Mouse (Mus musculus): ENCODE measurements at regions not wholly inside any gene's neighbourhood (a gene's known extent, or its start where the extent isn't known, plus 50 kb on each side); places are given as distances from the start of the nearest gene placed in this dataset.

- H3K4me2 ChIP-seq (ENCODE audit: low read length): no peak overlapping the region
- 0 out of 2 replicates have a peak, but pooled peaks cover 2% of the 10 kb centered on the region for H3K9me3 ChIP-seq (replicated peaks; ENCODE audit: control insufficient read depth, low read length, poor library complexity, severe bottlenecking)
- ATAC-seq: no peak
- H3K27ac ChIP-seq (ENCODE audit: low read length): no peak overlapping the region
- no peaks in the 10 kb centered on the region for H3K4me1 ChIP-seq (ENCODE audit: control insufficient read depth, insufficient read depth, low read length)
- H3K4me3 ChIP-seq (ENCODE audit: low read depth, low read length): no peak overlapping the region
- no peaks in the 10 kb centered on the region for H3K36me3 ChIP-seq (ENCODE audit: control insufficient read depth, insufficient read depth, low read length)
- no peak overlapping the region for H3K9ac ChIP-seq (ENCODE audit: low read depth, low read length)
- H3K27me3 ChIP-seq (ENCODE audit: control insufficient read depth, insufficient read depth, low read depth, low read length): no peaks in the 10 kb centered on the region
- WGBS: 91% methylated on average over 2 of the region's 2 CpGs
Observed at GRCm38 (mm10) chr15:17831987-17832386, 986.8 kb upstream of the Cdh10 start.

- H3K9ac ChIP-seq (ENCODE audit: low read depth, low read length): no peak overlapping the region
- no peaks in the 10 kb centered on the region for H3K9me3 ChIP-seq (replicated peaks; ENCODE audit: control insufficient read depth, low read length, poor library complexity, severe bottlenecking)
- no peaks in the 10 kb centered on the region for H3K36me3 ChIP-seq (ENCODE audit: control insufficient read depth, insufficient read depth, low read length)
- no peak overlapping the region for H3K4me2 ChIP-seq (ENCODE audit: low read length)
- WGBS: 81% methylated on average over 2 of the region's 2 CpGs
- no peak overlapping the region for H3K27ac ChIP-seq (ENCODE audit: low read length)
- no peak overlapping the region for H3K4me3 ChIP-seq (ENCODE audit: low read depth, low read length)
- ATAC-seq: no peak
- no peaks in the 10 kb centered on the region for H3K27me3 ChIP-seq (ENCODE audit: control insufficient read depth, insufficient read depth, low read depth, low read length)
- H3K4me1 ChIP-seq (ENCODE audit: control insufficient read depth, insufficient read depth, low read length): no peaks in the 10 kb centered on the region
Observed at GRCm38 (mm10) chr15:17880168-17880567, 938.6 kb upstream of the Cdh10 start.

DNA sequence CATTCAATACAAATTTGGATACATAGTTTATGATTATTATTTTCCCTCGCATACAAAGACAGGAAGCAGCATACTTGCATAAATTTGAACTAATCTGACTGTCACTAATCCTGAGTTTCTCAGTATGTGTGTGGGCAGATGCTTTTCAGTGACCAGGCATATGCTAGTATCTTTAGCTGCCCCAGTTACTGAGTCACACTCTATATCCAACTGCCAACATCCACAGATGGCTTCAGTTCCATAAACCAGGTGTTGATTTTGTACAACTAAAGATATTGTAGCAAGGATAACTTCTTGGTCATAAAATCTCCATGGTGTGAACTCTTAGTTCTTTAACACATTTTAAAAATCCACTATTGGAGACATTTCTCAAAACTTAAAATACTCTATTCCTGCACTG, 929.4 kb upstream of the Cdh10 start:
- Histone ChIP-seq H3K36me3 (ENCODE audit: control insufficient read depth, insufficient read depth, low read length) (no peaks in the 10 kb centered on the region), H3K27ac (ENCODE audit: low read length) (no peak overlapping the region), H3K4me2 (ENCODE audit: low read length) (no peak overlapping the region), H3K9me3 (replicated peaks; ENCODE audit: control insufficient read depth, low read length, poor library complexity, severe bottlenecking) (no peaks in the 10 kb centered on the region), H3K4me1 (ENCODE audit: control insufficient read depth, insufficient read depth, low read length) (no peaks in the 10 kb centered on the region), H3K9ac (ENCODE audit: low read depth, low read length) (no peak overlapping the region), H3K4me3 (ENCODE audit: low read depth, low read length) (no peak overlapping the region), H3K27me3 (ENCODE audit: control insufficient read depth, insufficient read depth, low read depth, low read length) (no peaks in the 10 kb centered on the region)
- ATAC-seq: no peak
- WGBS: 91% methylated on average over 1 of the region's 1 CpGs

GRCm38 (mm10) chr15:17900026-17900425, 918.7 kb upstream of the Cdh10 start:
- 94% methylated on average over 1 of the region's 1 CpGs for WGBS
- Histone ChIP-seq H3K4me2 (ENCODE audit: low read length) (no peak overlapping the region), H3K4me1 (ENCODE audit: control insufficient read depth, insufficient read depth, low read length) (no peaks in the 10 kb centered on the region), H3K9me3 (replicated peaks; ENCODE audit: control insufficient read depth, low read length, poor library complexity, severe bottlenecking) (no peaks in the 10 kb centered on the region), H3K27me3 (ENCODE audit: control insufficient read depth, insufficient read depth, low read depth, low read length) (no peaks in the 10 kb centered on the region), H3K4me3 (ENCODE audit: low read depth, low read length) (no peak overlapping the region), H3K9ac (ENCODE audit: low read depth, low read length) (no peak overlapping the region), H3K27ac (ENCODE audit: low read length) (no peak overlapping the region), H3K36me3 (ENCODE audit: control insufficient read depth, insufficient read depth, low read length) (no peaks in the 10 kb centered on the region)
- ATAC-seq: no peak

DNA sequence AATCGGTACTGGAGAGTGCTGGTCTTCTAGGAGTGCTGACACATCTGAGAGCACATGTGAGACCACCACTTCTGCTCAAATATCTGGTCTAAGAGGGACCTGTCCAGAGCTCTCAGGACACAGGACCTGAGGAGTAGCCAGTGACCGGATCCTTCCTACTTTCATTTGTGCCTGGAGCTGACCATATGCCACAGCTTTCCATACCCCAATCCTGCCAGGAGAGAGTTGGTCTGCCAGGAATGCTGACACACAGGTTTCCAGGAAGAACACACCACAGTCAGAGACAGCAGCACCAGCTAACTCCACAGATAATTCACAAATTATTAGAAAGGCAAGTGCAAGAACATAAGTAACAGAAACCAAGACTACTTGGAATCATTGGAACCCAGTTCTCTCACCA, 906.5 kb upstream of the Cdh10 start:
- H3K27ac ChIP-seq (ENCODE audit: low read length): no peak overlapping the region
- H3K9me3 ChIP-seq (replicated peaks; ENCODE audit: control insufficient read depth, low read length, poor library complexity, severe bottlenecking): no peaks in the 10 kb centered on the region
- 95% methylated on average over 2 of the region's 2 CpGs for WGBS
- no peaks in the 10 kb centered on the region for H3K36me3 ChIP-seq (ENCODE audit: control insufficient read depth, insufficient read depth, low read length)
- no peak overlapping the region for H3K4me2 ChIP-seq (ENCODE audit: low read length)
- ATAC-seq: no peak
- H3K4me1 ChIP-seq (ENCODE audit: control insufficient read depth, insufficient read depth, low read length): no peaks in the 10 kb centered on the region
- no peaks in the 10 kb centered on the region for H3K27me3 ChIP-seq (ENCODE audit: control insufficient read depth, insufficient read depth, low read depth, low read length)
- no peak overlapping the region for H3K4me3 ChIP-seq (ENCODE audit: low read depth, low read length)
- no peak overlapping the region for H3K9ac ChIP-seq (ENCODE audit: low read depth, low read length)

DNA sequence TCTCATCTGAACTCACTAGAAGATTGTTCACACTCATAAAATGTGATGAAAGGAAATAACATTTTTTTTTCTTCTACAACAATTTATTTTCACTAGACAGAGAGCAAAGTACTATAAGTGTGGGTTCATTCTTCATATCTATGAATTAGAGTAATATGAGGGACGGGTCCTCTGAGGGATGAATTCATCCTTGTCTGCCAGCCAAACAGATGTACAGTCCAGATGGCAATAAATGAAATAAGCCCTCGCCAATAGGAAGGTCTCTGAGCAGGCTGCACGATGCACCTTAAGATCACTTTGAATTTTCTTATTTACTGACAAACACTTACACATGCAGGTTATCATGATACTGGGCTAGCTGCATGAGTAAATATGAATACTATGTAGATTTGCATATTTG, 886.2 kb upstream of the Cdh10 start:
- no peak for ATAC-seq
- H3K4me2 ChIP-seq (ENCODE audit: low read length): no peak overlapping the region
- H3K9me3 ChIP-seq (replicated peaks; ENCODE audit: control insufficient read depth, low read length, poor library complexity, severe bottlenecking): 0 out of 2 replicates have a peak, but pooled peaks cover 2% of the 10 kb centered on the region
- 58% methylated on average over 3 of the region's 3 CpGs for WGBS
- no peak overlapping the region for H3K4me3 ChIP-seq (ENCODE audit: low read depth, low read length)
- no peaks in the 10 kb centered on the region for H3K36me3 ChIP-seq (ENCODE audit: control insufficient read depth, insufficient read depth, low read length)
- no peak overlapping the region for H3K9ac ChIP-seq (ENCODE audit: low read depth, low read length)
- no peaks in the 10 kb centered on the region for H3K4me1 ChIP-seq (ENCODE audit: control insufficient read depth, insufficient read depth, low read length)
- no peaks in the 10 kb centered on the region for H3K27me3 ChIP-seq (ENCODE audit: control insufficient read depth, insufficient read depth, low read depth, low read length)
- no peak overlapping the region for H3K27ac ChIP-seq (ENCODE audit: low read length)

- WGBS: 96% methylated on average over 15 of the region's 15 CpGs
- no peaks in the 10 kb centered on the region for H3K27me3 ChIP-seq (ENCODE audit: control insufficient read depth, insufficient read depth, low read depth, low read length)
- H3K4me3 ChIP-seq (ENCODE audit: low read depth, low read length): no peak overlapping the region
- no peaks in the 10 kb centered on the region for H3K4me1 ChIP-seq (ENCODE audit: control insufficient read depth, insufficient read depth, low read length)
- no peak for ATAC-seq
- 0 out of 2 replicates have a peak, but pooled peaks cover 2% of the 10 kb centered on the region for H3K9me3 ChIP-seq (replicated peaks; ENCODE audit: control insufficient read depth, low read length, poor library complexity, severe bottlenecking)
- H3K36me3 ChIP-seq (ENCODE audit: control insufficient read depth, insufficient read depth, low read length): no peaks in the 10 kb centered on the region
- H3K27ac ChIP-seq (ENCODE audit: low read length): no peak overlapping the region
- no peak overlapping the region for H3K4me2 ChIP-seq (ENCODE audit: low read length)
- H3K9ac ChIP-seq (ENCODE audit: low read depth, low read length): no peak overlapping the region
Observed at GRCm38 (mm10) chr15:17933875-17934274, 884.9 kb upstream of the Cdh10 start.

- ATAC-seq: no peak
- Histone ChIP-seq H3K9ac (ENCODE audit: low read depth, low read length) (no peak overlapping the region), H3K4me3 (ENCODE audit: low read depth, low read length) (no peak overlapping the region), H3K9me3 (replicated peaks; ENCODE audit: control insufficient read depth, low read length, poor library complexity, severe bottlenecking) (0 out of 2 replicates have a peak, but pooled peaks cover 2% of the 10 kb centered on the region), H3K27me3 (ENCODE audit: control insufficient read depth, insufficient read depth, low read depth, low read length) (no peaks in the 10 kb centered on the region), H3K27ac (ENCODE audit: low read length) (no peak overlapping the region), H3K4me2 (ENCODE audit: low read length) (no peak overlapping the region), H3K4me1 (ENCODE audit: control insufficient read depth, insufficient read depth, low read length) (no peaks in the 10 kb centered on the region), H3K36me3 (ENCODE audit: control insufficient read depth, insufficient read depth, low read length) (no peaks in the 10 kb centered on the region)
- WGBS: 89% methylated on average over 1 of the region's 1 CpGs
Observed at GRCm38 (mm10) chr15:17935473-17935872, 883.3 kb upstream of the Cdh10 start.

- H3K9ac ChIP-seq (ENCODE audit: low read depth, low read length): no peak overlapping the region
- no peaks in the 10 kb centered on the region for H3K36me3 ChIP-seq (ENCODE audit: control insufficient read depth, insufficient read depth, low read length)
- WGBS: 87% methylated on average over 1 of the region's 1 CpGs
- ATAC-seq: no peak
- H3K27me3 ChIP-seq (ENCODE audit: control insufficient read depth, insufficient read depth, low read depth, low read length): no peaks in the 10 kb centered on the region
- H3K4me3 ChIP-seq (ENCODE audit: low read depth, low read length): no peak overlapping the region
- no peak overlapping the region for H3K4me2 ChIP-seq (ENCODE audit: low read length)
- no peak overlapping the region for H3K27ac ChIP-seq (ENCODE audit: low read length)
- no peaks in the 10 kb centered on the region for H3K4me1 ChIP-seq (ENCODE audit: control insufficient read depth, insufficient read depth, low read length)
- 0 out of 2 replicates have a peak, but pooled peaks cover 2% of the 10 kb centered on the region for H3K9me3 ChIP-seq (replicated peaks; ENCODE audit: control insufficient read depth, low read length, poor library complexity, severe bottlenecking)
Observed at GRCm38 (mm10) chr15:17962778-17963177, 856.0 kb upstream of the Cdh10 start.
